Mouse (Mus musculus) embryonic facial prominence, embryonic 15.5 days (tissue): ENCODE measurements around the gene Pdyn. TPM values are rescaled to one million over a fixed set of nuclear protein-coding genes. Genes with fewer than 3 reads are reported as not detected.

Experiments used
- ATAC-seq: fragments of 200-750 bp; cut with Nextera tagmentation; 2 replicates; pipeline ENCODE4 v1.8.0; 2017; ENCODE audit warnings: low read depth, moderate TSS enrichment; ENCODE audit not compliant: insufficient number of reproducible peaks, low FRiP score, low TSS enrichment
- H3K27ac ChIP-seq: fragments of 300-500 bp; sonication (generic); replicated peaks from 2 replicates; pipeline ENCODE4 v1.5.1; 2015; ENCODE audit warnings: mild to moderate bottlenecking, inconsistent platforms
- H3K27me3 ChIP-seq: fragments of 300-500 bp; sonication (generic); 2 replicates; pipeline ENCODE4 v1.6.1; 2015; ENCODE audit warnings: inconsistent platforms
- H3K36me3 ChIP-seq: fragments of 300-500 bp; sonication (generic); 2 replicates; pipeline ENCODE4 v1.6.1; 2015; ENCODE audit warnings: mild to moderate bottlenecking, inconsistent platforms
- H3K4me1 ChIP-seq: fragments of 300-500 bp; sonication (generic); 2 replicates; pipeline ENCODE4 v1.6.1; 2015; ENCODE audit warnings: inconsistent platforms
- H3K4me2 ChIP-seq: fragments of 300-500 bp; sonication (generic); replicated peaks from 2 replicates; pipeline ENCODE4 v1.6.1; 2015; ENCODE audit warnings: mild to moderate bottlenecking, inconsistent platforms
- H3K4me3 ChIP-seq: fragments of 300-500 bp; sonication (generic); replicated peaks from 2 replicates; pipeline ENCODE4 v1.5.1; 2015; ENCODE audit warnings: mild to moderate bottlenecking, inconsistent platforms
- H3K9ac ChIP-seq: fragments of 300-500 bp; sonication (generic); 2 replicates; pipeline ENCODE4 v1.6.1; 2015; ENCODE audit warnings: inconsistent platforms
- H3K9me3 ChIP-seq: fragments of 300-500 bp; sonication (generic); replicated peaks from 2 replicates; pipeline ENCODE4 v1.6.1; 2016; ENCODE audit warnings: inconsistent platforms
- WGBS: fragments of 180-500 bp; shearing (Covaris S2); methylation state at CpG from one replicate; pipeline ENCODE4 v1.1.7; 2015; 5-methylcytosine and 5-hydroxymethylcytosine counted together
- polyA plus RNA-seq: library from polyadenylated mRNA; unstranded; fragments of >200 nt; fragmentation: Nextera tagmentation; extraction: Ambion mirVana; gene quantifications from 2 replicates; pipeline ENCODE4 v1.2.1, GENCODE M21; 2015

Gene Pdyn
- polyA plus RNA-seq, 1 experiment from 2014 or later: not detected

DNA sequence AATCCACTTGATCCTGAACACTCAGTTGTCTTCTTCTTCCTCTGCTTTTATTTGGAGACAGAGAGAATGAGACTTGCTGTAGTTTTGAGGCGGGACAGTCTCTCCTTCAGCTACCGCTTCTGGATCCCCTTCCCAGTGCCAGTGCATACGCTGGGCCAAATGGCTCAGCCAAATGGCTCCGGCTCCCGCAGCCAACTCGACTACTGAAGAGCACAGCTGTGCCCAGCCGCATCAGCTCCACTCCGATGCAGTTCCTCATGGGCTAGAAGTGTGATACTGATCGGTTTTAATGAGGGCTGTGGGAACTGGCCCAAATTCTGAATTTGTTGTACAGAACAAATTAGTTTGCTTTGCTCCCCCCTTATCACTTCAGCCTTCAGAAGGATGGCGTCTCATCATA is 12.7 kb downstream of the Pdyn start:
- Histone ChIP-seq H3K36me3 (no peaks in the 10 kb centered on the region), H3K27me3 (no peaks in the 10 kb centered on the region), H3K4me1 (no peaks in the 10 kb centered on the region), H3K27ac (no peak overlapping the region), H3K4me2 (no peak overlapping the region), H3K9me3 (no peaks in the 10 kb centered on the region), H3K4me3 (no peak overlapping the region), H3K9ac (no peak overlapping the region)
- WGBS: 86% methylated on average over 10 of the region's 10 CpGs
- ATAC-seq: no peak

DNA sequence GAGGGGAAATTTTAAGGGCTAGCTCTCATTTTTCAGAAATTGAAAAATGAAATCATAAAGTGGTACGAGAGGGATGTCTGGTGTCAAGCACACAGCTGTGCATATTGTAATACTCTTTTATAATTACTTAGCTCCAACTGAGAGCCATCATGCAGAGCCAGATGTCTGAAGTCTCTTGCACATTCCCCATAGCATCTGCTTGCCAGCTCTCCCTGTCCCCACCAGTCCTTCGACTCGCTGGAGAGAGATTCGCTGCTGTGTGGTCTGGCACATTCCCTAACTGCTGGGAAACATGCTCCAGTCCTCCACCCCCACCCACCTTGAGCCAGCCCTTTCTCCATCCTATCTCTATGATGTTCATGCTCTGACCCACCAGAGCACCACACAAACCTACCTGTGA is 15.6 kb downstream of the Pdyn start:
- Histone ChIP-seq H3K27ac (no peak overlapping the region), H3K9ac (no peak overlapping the region), H3K27me3 (peaks cover 4% of the 10 kb centered on the region; the same call in 1 of the 2 replicates), H3K4me2 (no peak overlapping the region), H3K9me3 (no peaks in the 10 kb centered on the region), H3K4me1 (no peaks in the 10 kb centered on the region), H3K4me3 (no peak overlapping the region), H3K36me3 (no peaks in the 10 kb centered on the region)
- ATAC-seq: 0 out of 2 replicates have a peak, but pooled peaks have one; percentile 34
- 60% methylated on average over 4 of the region's 4 CpGs for WGBS

DNA sequence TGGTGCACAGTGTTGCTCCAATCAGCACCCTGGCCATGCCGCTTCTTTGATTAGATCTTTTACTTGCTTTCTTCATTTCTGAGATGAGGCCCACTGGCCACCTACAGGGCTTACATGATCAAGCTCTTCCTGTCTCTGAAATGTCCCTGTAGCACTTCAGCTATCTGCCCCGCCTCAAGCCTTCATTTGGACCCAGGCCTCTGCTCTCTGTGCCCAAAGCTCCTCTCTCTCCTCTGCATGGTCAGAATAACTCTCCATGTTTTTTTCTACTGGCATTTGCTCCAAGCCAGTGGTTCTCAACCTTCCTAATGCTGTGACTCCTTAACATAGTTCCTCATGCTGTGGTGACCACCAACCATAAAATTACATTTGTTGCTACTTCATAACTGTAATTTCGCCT is 19.4 kb downstream of the Pdyn start:
- Histone ChIP-seq H3K36me3 (no peaks in the 10 kb centered on the region), H3K9ac (no peak overlapping the region), H3K27ac (no peak overlapping the region), H3K9me3 (no peaks in the 10 kb centered on the region), H3K27me3 (peaks cover 4% of the 10 kb centered on the region; the same call in 1 of the 2 replicates), H3K4me2 (no peak overlapping the region), H3K4me1 (peaks cover 3% of the 10 kb centered on the region; the same call in 1 of the 2 replicates), H3K4me3 (no peak overlapping the region)
- 82% methylated on average over 3 of the region's 3 CpGs for WGBS
- ATAC-seq: no peak

DNA sequence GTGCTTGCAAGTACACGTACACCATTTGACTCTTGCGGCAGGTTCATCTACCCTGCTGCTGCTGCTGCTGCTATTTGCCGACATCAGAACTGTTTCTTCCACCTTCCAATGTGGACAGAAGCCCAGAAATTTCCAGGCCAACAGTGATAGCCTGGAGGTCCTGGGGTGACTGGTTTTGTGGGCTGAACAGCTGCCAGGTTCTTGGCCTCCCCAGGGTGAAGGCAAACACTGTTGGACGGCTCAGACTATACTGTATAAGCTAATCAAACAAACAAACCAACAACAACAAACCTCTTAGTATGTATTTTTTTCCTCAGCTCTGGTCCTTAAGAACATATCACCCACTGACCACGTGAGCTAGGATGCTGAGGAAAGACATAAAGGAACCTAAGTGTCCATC is 20.6 kb downstream of the Pdyn start:
- no peak overlapping the region for H3K27ac ChIP-seq
- no peak for ATAC-seq
- WGBS: 80% methylated on average over 5 of the region's 5 CpGs
- peaks cover 4% of the 10 kb centered on the region; the same call in 1 of the 2 replicates for H3K27me3 ChIP-seq
- H3K4me1 ChIP-seq: peaks cover 4% of the 10 kb centered on the region; the same call in 1 of the 2 replicates
- H3K4me3 ChIP-seq: no peak overlapping the region
- H3K36me3 ChIP-seq: no peaks in the 10 kb centered on the region
- H3K4me2 ChIP-seq: no peak overlapping the region
- H3K9me3 ChIP-seq: no peaks in the 10 kb centered on the region
- H3K9ac ChIP-seq: no peak overlapping the region

DNA sequence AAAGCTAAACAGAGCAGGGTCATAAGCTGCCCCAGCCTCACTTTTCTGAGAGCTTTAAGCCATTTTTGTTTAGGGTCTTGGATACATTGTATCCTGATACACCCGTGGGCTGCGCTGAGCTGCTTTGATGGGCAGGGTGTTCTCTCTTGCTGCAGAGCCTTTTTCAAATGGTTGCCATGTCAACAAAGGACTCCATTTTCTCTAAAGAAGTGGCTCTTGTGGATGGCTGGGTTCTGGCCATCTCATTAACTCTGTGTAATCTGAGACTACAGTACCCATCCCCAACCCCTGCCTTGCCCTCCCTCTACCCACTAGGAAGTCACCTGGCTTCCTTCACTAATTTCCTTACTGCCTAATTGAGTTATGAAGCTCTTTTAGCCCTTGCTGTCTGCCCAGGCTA is 22.0 kb downstream of the Pdyn start:
- H3K9ac ChIP-seq: no peak overlapping the region
- no peak overlapping the region for H3K4me3 ChIP-seq
- no peak overlapping the region for H3K4me2 ChIP-seq
- no peaks in the 10 kb centered on the region for H3K9me3 ChIP-seq
- H3K36me3 ChIP-seq: no peaks in the 10 kb centered on the region
- peaks cover 4% of the 10 kb centered on the region; the same call in 1 of the 2 replicates for H3K27me3 ChIP-seq
- H3K27ac ChIP-seq: no peak overlapping the region
- 35% methylated on average over 2 of the region's 2 CpGs for WGBS
- no peak; the same call in 1 of the 2 replicates for ATAC-seq
- peaks cover 4% of the 10 kb centered on the region; the same call in 1 of the 2 replicates for H3K4me1 ChIP-seq

DNA sequence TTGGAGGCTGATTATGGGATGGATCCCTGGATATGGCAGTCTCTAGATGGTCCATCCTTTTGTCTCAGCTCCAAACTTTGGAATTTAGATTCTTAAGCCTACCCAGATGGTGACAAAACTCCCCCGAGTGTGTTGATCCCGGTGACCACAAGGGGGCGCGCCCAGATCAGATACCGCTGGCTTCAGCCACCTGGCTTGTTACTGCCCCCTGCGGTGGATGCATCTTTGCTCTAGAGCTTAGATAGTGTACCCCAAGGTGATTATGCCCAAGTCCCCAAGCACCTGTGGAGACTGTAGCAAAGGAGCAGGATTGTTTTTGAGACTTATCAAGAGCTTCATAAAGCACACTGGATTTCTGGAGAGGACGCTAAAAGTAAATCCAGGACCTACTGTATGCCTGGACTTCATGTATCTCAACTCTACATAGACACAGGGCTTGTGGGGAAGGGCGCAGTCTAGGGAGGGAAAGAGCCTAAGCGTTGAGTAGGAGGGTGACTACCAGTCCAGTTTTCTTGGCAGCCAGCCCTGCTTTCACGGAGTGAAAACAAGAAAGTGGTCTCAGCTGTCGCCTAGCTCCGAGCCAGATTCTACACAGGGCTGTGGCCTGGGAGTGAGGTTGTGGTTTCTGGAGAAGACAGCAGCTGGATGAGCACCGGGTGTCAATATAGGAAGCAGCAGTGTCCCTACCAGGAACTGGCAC is 24.6 kb downstream of the Pdyn start:
- Histone ChIP-seq H3K4me1 (peaks cover 4% of the 10 kb centered on the region; the same call in 1 of the 2 replicates), H3K36me3 (no peaks in the 10 kb centered on the region), H3K9ac (no peak overlapping the region), H3K9me3 (no peaks in the 10 kb centered on the region), H3K27me3 (peaks cover 3% of the 10 kb centered on the region; the same call in 1 of the 2 replicates), H3K4me3 (no peak overlapping the region), H3K27ac (no peak overlapping the region), H3K4me2 (no peak overlapping the region)
- WGBS: 25% methylated on average over 13 of the region's 13 CpGs
- no peak; the same call in 1 of the 2 replicates for ATAC-seq

DNA sequence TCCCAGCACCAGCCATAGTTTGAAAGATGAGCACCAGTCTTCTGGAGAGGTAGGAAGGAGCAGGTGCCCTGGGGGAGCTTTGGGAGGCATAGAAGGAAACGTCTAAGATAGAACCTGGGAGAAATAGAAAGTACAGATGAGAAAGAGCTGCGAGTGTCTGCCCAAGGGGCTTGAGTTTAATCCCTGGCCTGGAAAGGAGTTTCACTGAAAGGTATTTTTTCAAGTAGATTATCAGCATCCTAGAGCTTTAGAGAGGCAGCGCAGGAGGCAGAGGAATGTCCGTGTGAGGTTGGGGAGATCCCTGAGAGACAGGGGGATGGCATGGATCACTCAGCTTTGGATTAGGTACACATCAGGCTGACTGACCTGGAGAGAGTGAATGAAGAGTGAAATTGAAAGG is 27.7 kb downstream of the Pdyn start:
- ATAC-seq: no peak
- Histone ChIP-seq H3K27ac (no peak overlapping the region), H3K9ac (no peak overlapping the region), H3K27me3 (no peaks in the 10 kb centered on the region), H3K4me3 (no peak overlapping the region), H3K9me3 (no peaks in the 10 kb centered on the region), H3K36me3 (no peaks in the 10 kb centered on the region), H3K4me1 (peaks cover 4% of the 10 kb centered on the region; the same call in 1 of the 2 replicates), H3K4me2 (no peak overlapping the region)
- whole genome bisulfite sequencing: 69% methylated on average over 4 of the region's 4 CpGs

DNA sequence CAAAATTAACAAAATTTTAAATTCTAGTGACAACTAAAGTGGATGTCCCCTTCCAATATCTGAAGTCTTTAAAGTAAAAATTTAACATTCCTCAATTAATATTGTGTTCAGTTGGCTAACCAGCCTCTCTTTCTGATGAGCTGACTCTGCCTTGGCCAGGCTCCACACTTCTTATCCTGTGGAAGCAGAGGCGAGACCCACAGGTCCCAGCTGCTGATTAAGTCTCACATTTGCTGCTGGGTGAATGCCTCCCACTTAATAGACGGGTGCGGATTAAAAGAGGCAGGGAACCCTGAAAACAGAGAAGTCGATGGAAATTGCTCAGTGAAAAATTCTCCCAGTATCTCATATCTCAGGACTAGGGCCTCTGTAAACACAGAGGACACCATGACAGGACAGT is 37.2 kb downstream of the Pdyn start:
- Histone ChIP-seq H3K9ac (no peak overlapping the region), H3K36me3 (no peaks in the 10 kb centered on the region), H3K27ac (no peak overlapping the region), H3K27me3 (no peaks in the 10 kb centered on the region), H3K4me1 (no peaks in the 10 kb centered on the region), H3K9me3 (no peaks in the 10 kb centered on the region), H3K4me2 (no peak overlapping the region), H3K4me3 (no peak overlapping the region)
- no peak for ATAC-seq
- WGBS: 73% methylated on average over 4 of the region's 4 CpGs

DNA sequence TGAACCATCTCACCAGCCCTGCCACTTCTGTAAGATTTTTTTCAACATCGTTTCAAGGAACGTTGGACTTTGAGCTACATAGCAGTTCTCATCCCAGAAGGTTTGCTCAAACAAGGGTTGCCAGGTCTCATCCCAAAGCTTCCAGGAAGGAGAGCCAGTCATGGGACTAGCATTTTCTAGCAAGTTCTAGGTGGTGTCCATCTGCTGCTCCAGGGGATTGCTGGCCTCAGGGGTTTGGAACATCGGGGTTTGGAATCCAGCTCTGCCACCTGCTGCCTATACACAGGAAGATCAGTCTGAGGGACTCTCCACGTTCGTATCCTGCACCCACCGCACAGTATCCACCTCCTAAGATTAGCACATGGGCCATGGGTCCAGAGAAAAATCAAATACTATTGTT is 39.6 kb downstream of the Pdyn start:
- no peaks in the 10 kb centered on the region for H3K27me3 ChIP-seq
- no peak overlapping the region for H3K9ac ChIP-seq
- H3K36me3 ChIP-seq: no peaks in the 10 kb centered on the region
- H3K4me3 ChIP-seq: no peak overlapping the region
- no peak overlapping the region for H3K4me2 ChIP-seq
- no peak overlapping the region for H3K27ac ChIP-seq
- WGBS: 65% methylated on average over 6 of the region's 6 CpGs
- ATAC-seq: no peak
- H3K9me3 ChIP-seq: no peaks in the 10 kb centered on the region
- no peaks in the 10 kb centered on the region for H3K4me1 ChIP-seq

DNA sequence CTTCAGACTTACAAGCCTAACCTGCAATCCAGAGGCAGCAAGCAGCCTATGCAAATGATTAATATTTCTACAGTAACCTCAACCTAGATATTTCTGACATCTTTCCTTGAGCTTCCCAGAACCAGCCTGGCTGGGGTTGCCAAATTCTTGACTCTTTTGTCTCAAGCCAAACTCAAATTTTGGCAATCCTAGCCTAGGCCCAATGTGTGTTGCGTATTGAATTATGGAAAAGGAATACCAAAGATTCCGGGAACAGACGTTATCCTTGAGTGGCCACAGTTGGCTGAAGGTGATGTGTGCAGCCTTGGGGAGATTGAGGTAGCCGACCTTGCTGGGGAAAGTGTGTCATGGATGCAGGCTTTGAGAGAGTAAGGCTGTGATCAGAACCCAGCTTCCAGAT is 40.8 kb downstream of the Pdyn start:
- Histone ChIP-seq H3K9ac (no peak overlapping the region), H3K27ac (no peak overlapping the region), H3K36me3 (no peaks in the 10 kb centered on the region), H3K4me1 (no peaks in the 10 kb centered on the region), H3K4me3 (no peak overlapping the region), H3K27me3 (no peaks in the 10 kb centered on the region), H3K4me2 (no peak overlapping the region), H3K9me3 (no peaks in the 10 kb centered on the region)
- WGBS: 81% methylated on average over 4 of the region's 4 CpGs
- no peak for ATAC-seq

DNA sequence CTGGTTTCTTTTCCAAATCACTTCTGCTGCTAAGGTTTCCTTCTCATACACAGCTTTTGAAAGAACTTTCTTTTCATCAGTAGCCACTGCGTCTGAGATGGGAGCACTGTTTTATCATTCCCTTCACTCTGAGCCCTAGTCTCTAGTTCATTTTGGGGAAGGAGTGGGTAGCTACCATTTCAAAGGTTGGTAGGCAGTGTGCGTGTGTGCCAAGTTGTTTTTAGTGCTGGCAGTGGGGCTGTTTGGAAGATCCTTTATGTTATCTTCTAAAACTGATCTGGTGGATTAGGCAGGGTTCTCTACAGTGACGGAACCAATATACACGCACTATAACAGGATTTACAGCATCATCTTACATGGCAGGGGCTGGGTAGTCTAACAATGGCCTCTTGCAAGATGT is 44.6 kb downstream of the Pdyn start:
- H3K27ac ChIP-seq: no peak overlapping the region
- no peaks in the 10 kb centered on the region for H3K27me3 ChIP-seq
- ATAC-seq: no peak
- H3K9ac ChIP-seq: no peak overlapping the region
- 87% methylated on average over 4 of the region's 4 CpGs for WGBS
- H3K4me2 ChIP-seq: no peak overlapping the region
- no peaks in the 10 kb centered on the region for H3K9me3 ChIP-seq
- H3K4me3 ChIP-seq: no peak overlapping the region
- no peaks in the 10 kb centered on the region for H3K36me3 ChIP-seq
- H3K4me1 ChIP-seq: no peaks in the 10 kb centered on the region
